Mouse (Mus musculus) liver, embryonic 11.5 days (tissue): ENCODE results near the gene Ncapd2. TPM values are rescaled to one million over a fixed set of nuclear protein-coding genes. Genes with fewer than 3 reads are reported as not detected.

Experiments used
- ATAC-seq: fragments of 200-750 bp; cut with Nextera tagmentation; replicated peaks from 2 replicates; pipeline ENCODE4 v1.8.0; 2017; ENCODE audit warnings: moderate number of reproducible peaks, mild to moderate bottlenecking, moderate TSS enrichment, moderate library complexity; ENCODE audit not compliant: low FRiP score
- DNase-seq: peaks from one replicate; pipeline ENCODE4 v3.0.0-alpha.2; 2017; ENCODE audit warnings: low spot score
- H3K27ac ChIP-seq: fragments of 300-500 bp; sonication (generic); 2 replicates; pipeline ENCODE4 v1.5.1; 2014; ENCODE audit warnings: mild to moderate bottlenecking, low read depth, low read length, control low read depth
- H3K27me3 ChIP-seq: fragments of 300-500 bp; sonication (generic); replicated peaks from 2 replicates; pipeline ENCODE4 v1.6.1; 2014; ENCODE audit warnings: low read length, mixed read lengths; ENCODE audit not compliant: control insufficient read depth, insufficient read depth
- H3K36me3 ChIP-seq: fragments of 300-500 bp; sonication (generic); 2 replicates; pipeline ENCODE4 v1.6.1; 2014; ENCODE audit warnings: mild to moderate bottlenecking, low read length, moderate library complexity, mixed read lengths; ENCODE audit not compliant: control insufficient read depth, insufficient read depth
- H3K4me1 ChIP-seq: fragments of 300-500 bp; sonication (generic); replicated peaks from 2 replicates; pipeline ENCODE4 v1.6.1; 2014; ENCODE audit warnings: low read length, mixed read lengths; ENCODE audit not compliant: control insufficient read depth, insufficient read depth
- H3K4me2 ChIP-seq: fragments of 300-500 bp; sonication (generic); 2 replicates; pipeline ENCODE4 v1.6.1; 2014; ENCODE audit warnings: mild to moderate bottlenecking, control low read depth, moderate library complexity
- H3K4me3 ChIP-seq: fragments of 300-500 bp; sonication (generic); 2 replicates; pipeline ENCODE4 v1.5.1; 2014; ENCODE audit warnings: low read depth, low read length, control low read depth
- H3K9ac ChIP-seq: fragments of 300-500 bp; sonication (generic); 2 replicates; pipeline ENCODE4 v1.6.1; 2014; ENCODE audit warnings: low read depth, low read length, control low read depth
- H3K9me3 ChIP-seq: fragments of 300-500 bp; sonication (generic); 2 replicates; pipeline ENCODE4 v1.6.1; 2016; ENCODE audit warnings: low read length, inconsistent platforms, mixed read lengths; ENCODE audit not compliant: control insufficient read depth
- WGBS: fragments of 180-500 bp; shearing (Covaris S2); extraction: QIAGEN DNeasy Blood & Tissue Kit; methylation state at CpG from one replicate; pipeline ENCODE4 v1.1.7; 2014; 5-methylcytosine and 5-hydroxymethylcytosine counted together
- polyA plus RNA-seq: library from polyadenylated mRNA; unstranded; fragments of >200 nt; fragmentation: Nextera tagmentation; extraction: Ambion mirVana; gene quantifications from 2 replicates; pipeline ENCODE4 v1.2.1, GENCODE M21; 2014

Gene Ncapd2
- polyA plus RNA-seq, 1 experiment from 2014 or later: 158 TPM

DNA sequence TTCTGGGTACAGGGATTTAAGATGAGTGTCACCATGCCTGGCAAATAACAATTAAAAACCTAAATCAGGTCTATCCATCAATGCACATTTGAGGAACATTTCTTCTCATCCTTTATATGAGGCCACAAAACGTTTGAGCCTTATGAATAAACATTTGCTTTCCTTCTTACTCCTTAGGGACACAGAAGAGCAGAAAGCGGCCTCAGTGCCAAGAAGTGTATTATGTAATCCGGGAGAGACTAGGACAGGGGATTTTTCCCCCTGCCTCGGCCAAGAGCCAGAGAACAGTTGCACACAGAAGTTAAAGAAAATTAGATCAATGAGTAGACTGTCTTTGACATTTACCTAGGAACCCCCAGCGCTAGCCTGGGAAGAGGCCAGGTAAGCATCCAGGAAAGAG, 9.4 kb downstream of the Ncapd2 start:
- Histone ChIP-seq H3K9me3 (no peaks in the 10 kb centered on the region), H3K4me3 (no peak overlapping the region), H3K27ac (no peak overlapping the region), H3K4me1 (no peaks in the 10 kb centered on the region), H3K9ac (no peak overlapping the region), H3K4me2 (no peak overlapping the region), H3K36me3 (peaks cover 90% of the 10 kb centered on the region), H3K27me3 (no peaks in the 10 kb centered on the region)
- ATAC-seq (no peak), DNase-seq (no peak)
- WGBS: 86% methylated on average over 5 of the region's 5 CpGs

DNA sequence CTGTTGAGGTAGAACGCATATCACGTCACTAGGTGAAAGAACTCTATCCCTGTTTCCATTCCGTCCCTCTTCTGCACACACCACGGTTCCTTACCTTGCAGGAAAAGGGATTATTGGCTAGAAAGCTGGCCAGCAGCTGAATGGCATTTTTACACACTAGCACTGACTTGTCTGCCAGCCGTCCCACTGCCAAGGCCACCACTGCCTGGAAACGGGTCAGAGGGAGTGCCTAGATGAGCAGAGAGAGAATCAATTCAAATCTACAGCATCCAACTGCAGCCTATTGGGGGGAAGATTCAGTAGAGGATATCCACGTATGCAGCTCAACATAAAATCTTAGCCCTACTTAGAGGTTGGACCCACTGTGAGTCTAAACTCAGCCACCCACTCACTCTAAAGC, 11.9 kb downstream of the Ncapd2 start:
- Histone ChIP-seq H3K27ac (no peak overlapping the region), H3K36me3 (peaks cover 87% of the 10 kb centered on the region), H3K27me3 (no peaks in the 10 kb centered on the region), H3K9ac (no peak overlapping the region), H3K4me1 (no peaks in the 10 kb centered on the region), H3K4me3 (no peak overlapping the region), H3K4me2 (no peak overlapping the region), H3K9me3 (no peaks in the 10 kb centered on the region)
- DNase-seq (no peak), ATAC-seq (no peak)
- WGBS: 92% methylated on average over 7 of the region's 7 CpGs

DNA sequence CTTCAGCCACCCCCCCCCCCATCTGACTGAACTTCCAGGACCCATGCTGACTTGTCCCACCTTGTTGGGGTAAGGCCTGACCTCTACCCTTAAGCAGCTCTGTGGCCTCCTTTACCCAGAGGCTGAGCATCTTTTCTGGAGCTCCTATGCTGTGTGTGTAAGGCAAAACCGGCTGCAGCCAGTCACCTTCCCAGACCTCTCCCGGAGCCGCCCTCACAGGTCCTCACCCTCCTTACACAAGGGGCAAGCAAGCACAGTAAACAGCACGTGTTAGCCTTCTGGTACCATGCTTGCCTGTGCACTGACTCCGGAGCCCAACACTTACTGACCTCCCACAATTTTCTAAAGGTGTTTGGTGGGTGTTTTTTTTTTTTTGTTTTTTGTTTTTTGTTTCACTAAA, 16.0 kb downstream of the Ncapd2 start:
- DNase-seq (no peak), ATAC-seq (no peak)
- Histone ChIP-seq H3K27me3 (no peaks in the 10 kb centered on the region), H3K36me3 (peaks cover 92% of the 10 kb centered on the region), H3K4me1 (no peaks in the 10 kb centered on the region), H3K9me3 (no peaks in the 10 kb centered on the region), H3K4me2 (no peak overlapping the region), H3K27ac (no peak overlapping the region), H3K9ac (no peak overlapping the region), H3K4me3 (no peak overlapping the region)
- 90% methylated on average over 5 of the region's 5 CpGs for WGBS

DNA sequence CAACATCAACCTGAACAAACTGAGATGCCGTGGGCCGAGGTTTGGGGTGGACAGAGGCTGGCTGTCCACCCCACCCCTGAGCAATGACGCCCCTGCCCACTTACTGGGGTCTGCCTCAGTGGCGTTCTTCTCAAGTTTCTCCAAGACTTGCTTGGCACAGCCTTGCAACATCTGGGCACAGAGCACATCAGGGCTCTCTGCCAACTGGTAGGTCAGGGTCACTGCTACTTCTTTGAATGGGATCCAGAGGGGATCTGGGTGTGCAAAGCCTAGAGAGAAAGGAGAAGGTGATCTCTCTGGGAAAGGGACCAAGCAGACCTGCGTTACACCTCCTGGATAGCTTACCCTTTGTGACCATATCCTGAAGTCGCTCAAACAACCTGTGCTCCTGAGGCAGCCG, 18.2 kb downstream of the Ncapd2 start:
- DNase-seq: no peak
- H3K9ac ChIP-seq: no peak overlapping the region
- no peaks in the 10 kb centered on the region for H3K27me3 ChIP-seq
- H3K4me3 ChIP-seq: no peak overlapping the region
- H3K9me3 ChIP-seq: no peaks in the 10 kb centered on the region
- H3K4me2 ChIP-seq: no peak overlapping the region
- ATAC-seq: no peak
- no peaks in the 10 kb centered on the region for H3K4me1 ChIP-seq
- H3K27ac ChIP-seq: no peak overlapping the region
- peaks cover 94% of the 10 kb centered on the region for H3K36me3 ChIP-seq
- 94% methylated on average over 7 of the region's 7 CpGs for WGBS

DNA sequence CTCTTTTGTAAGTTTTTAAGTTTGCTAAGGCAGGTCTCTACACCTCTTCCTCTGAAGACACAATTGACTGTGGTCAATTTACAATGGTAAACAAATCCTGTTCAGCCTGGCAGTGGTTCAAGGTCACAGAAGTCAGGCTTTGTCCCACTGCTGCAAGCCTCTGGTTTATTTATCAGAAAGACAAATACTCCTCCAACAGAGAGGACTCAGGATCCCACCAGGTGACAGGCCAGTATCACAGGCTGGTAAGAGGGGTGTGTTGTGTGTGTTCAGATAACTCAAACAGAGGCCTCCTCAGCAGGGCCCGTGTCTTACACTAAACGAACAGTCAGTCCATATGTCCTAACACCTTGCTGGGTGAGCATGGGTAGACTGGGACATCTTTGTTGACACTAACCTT, 19.0 kb downstream of the Ncapd2 start:
- no peak for ATAC-seq
- Histone ChIP-seq H3K4me3 (no peak overlapping the region), H3K27ac (no peak overlapping the region), H3K9ac (no peak overlapping the region), H3K4me1 (peaks cover 6% of the 10 kb centered on the region), H3K27me3 (no peaks in the 10 kb centered on the region), H3K36me3 (peaks cover 92% of the 10 kb centered on the region), H3K9me3 (no peaks in the 10 kb centered on the region), H3K4me2 (no peak overlapping the region)
- no peak for DNase-seq
- WGBS: 79% methylated on average over 2 of the region's 2 CpGs

DNA sequence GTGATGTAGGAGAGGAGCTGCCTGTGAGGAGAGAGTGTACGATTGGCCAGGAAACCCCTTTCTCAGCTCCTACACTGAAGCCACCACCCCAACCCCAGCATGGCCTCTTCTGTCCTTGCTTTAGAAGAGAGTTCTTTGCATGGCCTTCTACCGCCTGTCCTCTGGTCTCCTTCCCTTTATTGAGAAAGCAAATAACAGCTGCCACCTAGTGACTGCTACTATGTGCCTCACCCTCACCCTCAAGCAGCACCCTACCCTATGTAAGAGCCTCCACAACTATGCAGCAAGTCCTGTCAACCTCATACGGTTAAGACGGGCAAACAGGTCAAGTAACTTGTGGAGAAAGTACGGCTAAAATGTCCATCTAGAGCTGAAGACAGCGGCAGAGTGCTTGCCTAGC, 21.3 kb downstream of the Ncapd2 start:
- Histone ChIP-seq H3K9ac (no peak overlapping the region), H3K27me3 (no peaks in the 10 kb centered on the region), H3K9me3 (no peaks in the 10 kb centered on the region), H3K4me3 (no peak overlapping the region), H3K4me2 (no peak overlapping the region), H3K4me1 (peaks cover 17% of the 10 kb centered on the region), H3K27ac (no peak overlapping the region), H3K36me3 (peaks cover 73% of the 10 kb centered on the region)
- no peak for ATAC-seq
- WGBS: 83% methylated on average over 6 of the region's 6 CpGs
- DNase-seq: no peak

DNA sequence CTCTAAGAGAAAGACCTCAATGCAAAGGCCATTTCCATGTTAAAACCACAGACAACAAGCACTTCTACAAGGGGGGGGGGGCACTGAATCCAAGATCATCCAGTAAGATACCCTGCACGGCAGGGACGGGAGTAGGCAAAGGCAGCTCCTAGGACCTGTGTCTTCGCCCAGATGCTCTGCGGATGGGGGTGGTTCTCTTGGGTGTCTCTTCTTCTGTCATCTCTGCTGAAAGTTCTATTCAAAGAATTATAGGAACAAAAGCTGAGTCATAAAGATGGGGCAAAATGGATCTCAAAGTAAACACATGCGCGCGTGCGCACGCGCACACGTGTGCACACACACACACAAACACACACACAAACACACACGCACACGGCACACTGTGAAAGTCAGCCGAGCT, 23.4 kb downstream of the Ncapd2 start:
- Histone ChIP-seq H3K4me2 (no peak overlapping the region; the same call in 1 of the 2 replicates), H3K4me1 (peaks cover 27% of the 10 kb centered on the region), H3K27me3 (no peaks in the 10 kb centered on the region), H3K9ac (peak overlapping the region; percentile 83), H3K9me3 (no peaks in the 10 kb centered on the region), H3K27ac (no peak overlapping the region), H3K36me3 (peaks cover 66% of the 10 kb centered on the region), H3K4me3 (no peak overlapping the region)
- WGBS: 92% methylated on average over 14 of the region's 14 CpGs
- DNase-seq (no peak), ATAC-seq (no peak)

DNA sequence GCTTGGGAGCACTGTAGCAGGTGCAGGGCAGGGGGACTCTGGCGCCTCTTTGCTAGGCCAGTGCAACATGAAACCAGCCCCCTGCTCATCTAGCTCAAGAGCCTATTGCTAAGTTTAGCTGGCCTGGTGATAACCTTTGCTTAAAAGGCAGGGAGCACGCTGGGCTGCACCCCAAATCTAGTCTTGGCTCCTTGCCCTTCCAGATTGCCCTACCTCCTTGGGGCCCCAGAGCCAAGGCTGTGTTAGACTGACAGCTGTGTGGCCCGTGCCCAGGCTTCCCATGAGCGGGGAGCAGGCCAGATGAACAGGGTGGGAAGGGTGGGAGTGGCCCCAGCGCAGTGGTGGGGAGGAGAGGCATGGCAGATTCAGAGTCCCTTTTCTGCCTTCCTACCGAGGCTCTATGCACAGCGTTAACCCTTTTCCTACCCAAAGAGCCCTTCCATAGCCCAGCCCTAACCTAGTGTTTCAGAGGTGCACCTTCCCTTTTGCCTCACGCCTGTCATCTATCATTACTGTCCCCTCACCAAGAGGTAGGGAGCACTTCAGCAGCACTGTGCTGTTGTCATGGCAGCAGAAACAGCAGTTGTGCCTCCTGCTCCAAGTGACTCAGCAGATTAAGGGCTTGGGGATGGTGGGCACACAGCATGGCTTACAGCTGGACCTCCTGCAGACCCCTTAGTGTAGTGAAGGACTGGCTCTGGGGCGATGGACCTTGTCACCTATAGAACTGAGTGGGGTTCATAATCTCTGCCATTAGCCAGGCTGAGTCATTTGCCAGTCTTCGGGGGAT, 24.4 kb downstream of the Ncapd2 start:
- Histone ChIP-seq H3K4me1 (peaks cover 27% of the 10 kb centered on the region), H3K27ac (peak overlapping the region; percentile 97)
- peak; percentile 17; the same call in 1 of the 2 replicates for ATAC-seq

More for the DNA sequence above, 24.4 kb downstream of the Ncapd2 start:
- H3K9me3 ChIP-seq: no peaks in the 10 kb centered on the region
- peak overlapping the region; percentile 87 for H3K4me3 ChIP-seq
- H3K4me2 ChIP-seq: peak overlapping the region; percentile 96
- H3K27me3 ChIP-seq: no peaks in the 10 kb centered on the region
- H3K36me3 ChIP-seq: peaks cover 59% of the 10 kb centered on the region
- WGBS: 18% methylated on average over 10 of the region's 10 CpGs
- DNase-seq: peak; percentile 69
- H3K9ac ChIP-seq: peak overlapping the region; percentile 83
